Mouse (Mus musculus) hindbrain, embryonic 15.5 days (tissue): Measurements from ENCODE around the gene Vsig10l. TPM values are rescaled to one million over a fixed set of nuclear protein-coding genes. Genes with fewer than 3 reads are reported as not detected.

Source experiments
- ATAC-seq: fragments of 200-750 bp; cut with Nextera tagmentation; 2 replicates; pipeline ENCODE4 v1.8.0; 2017; ENCODE audit warnings: low read depth, moderate number of reproducible peaks, moderate TSS enrichment; ENCODE audit not compliant: low FRiP score
- H3K27ac ChIP-seq: fragments of 300-500 bp; sonication (generic); replicated peaks from 2 replicates; pipeline ENCODE4 v1.5.1; 2015; ENCODE audit warnings: mild to moderate bottlenecking, inconsistent platforms
- H3K27me3 ChIP-seq: fragments of 300-500 bp; sonication (generic); 2 replicates; pipeline ENCODE4 v1.6.1; 2015; ENCODE audit warnings: control low read depth, inconsistent platforms
- H3K36me3 ChIP-seq: fragments of 300-500 bp; sonication (generic); 2 replicates; pipeline ENCODE4 v1.6.1; 2015; ENCODE audit warnings: control low read depth, inconsistent platforms
- H3K4me1 ChIP-seq: fragments of 300-500 bp; sonication (generic); replicated peaks from 2 replicates; pipeline ENCODE4 v1.6.1; 2015; ENCODE audit warnings: control low read depth, inconsistent platforms
- H3K4me2 ChIP-seq: fragments of 300-500 bp; sonication (generic); 2 replicates; pipeline ENCODE4 v1.6.1; 2015; ENCODE audit warnings: moderate library complexity, mild to moderate bottlenecking, inconsistent platforms
- H3K4me3 ChIP-seq: fragments of 300-500 bp; sonication (generic); 2 replicates; pipeline ENCODE4 v1.5.1; 2015; ENCODE audit warnings: mild to moderate bottlenecking, inconsistent platforms
- H3K9ac ChIP-seq: fragments of 300-500 bp; sonication (generic); 2 replicates; pipeline ENCODE4 v1.6.1; 2015; ENCODE audit warnings: inconsistent platforms
- H3K9me3 ChIP-seq: fragments of 300-500 bp; sonication (generic); 2 replicates; pipeline ENCODE4 v1.6.1; 2016; ENCODE audit warnings: control low read depth, inconsistent platforms
- WGBS: fragments of 180-500 bp; shearing (Covaris S2); methylation state at CpG from one replicate; pipeline ENCODE4 v1.1.7; 2015; 5-methylcytosine and 5-hydroxymethylcytosine counted together
- polyA plus RNA-seq: library from polyadenylated mRNA; unstranded; fragments of >200 nt; fragmentation: Nextera tagmentation; extraction: Ambion mirVana; gene quantifications from 2 replicates; pipeline ENCODE4 v1.2.1, GENCODE M21; 2015

Gene Vsig10l
- polyA plus RNA-seq, 1 experiment from 2014 or later = 21.0 TPM

GRCm38 (mm10) chr7:43442684-43443083 lies 20.3 kb upstream of the Vsig10l start:
- Histone ChIP-seq H3K36me3 (no peaks in the 10 kb centered on the region), H3K4me3 (peak overlapping the region; percentile 64), H3K9ac (peak overlapping the region; percentile 52), H3K9me3 (no peaks in the 10 kb centered on the region), H3K4me1 (peaks cover 21% of the 10 kb centered on the region), H3K4me2 (peak overlapping the region; percentile 81), H3K27ac (peak overlapping the region; percentile 82), H3K27me3 (no peaks in the 10 kb centered on the region)
- ATAC-seq = no peak
- WGBS = 7% methylated on average over 9 of the region's 9 CpGs

- Histone ChIP-seq H3K4me3 (peak overlapping the region; percentile 64), H3K9ac (peak overlapping the region; percentile 52), H3K36me3 (no peaks in the 10 kb centered on the region), H3K9me3 (no peaks in the 10 kb centered on the region), H3K4me2 (peak overlapping the region; percentile 81), H3K27me3 (no peaks in the 10 kb centered on the region), H3K27ac (peak overlapping the region; percentile 82), H3K4me1 (peaks cover 21% of the 10 kb centered on the region)
- peak; percentile 81 for ATAC-seq
- WGBS = under 1% methylated on average over 36 of the region's 36 CpGs
These were observed 19.6 kb upstream of the Vsig10l start for GRCm38 (mm10) chr7:43443126-43443916.

- WGBS = 0% methylated on average over 27 of the region's 27 CpGs
- peak; percentile 97 for ATAC-seq
- H3K9ac ChIP-seq = peak within 1 kb of the TSS; percentile 59
- H3K36me3 ChIP-seq = no peaks in the 10 kb centered on the region
- H3K4me1 ChIP-seq = peaks cover 21% of the 10 kb centered on the region
- H3K27me3 ChIP-seq = no peaks in the 10 kb centered on the region
- H3K9me3 ChIP-seq = no peaks in the 10 kb centered on the region
- H3K4me3 ChIP-seq = peak within 1 kb of the TSS; percentile 64
- peak within 1 kb of the TSS; percentile 82 for H3K27ac ChIP-seq
- peak within 1 kb of the TSS; percentile 81 for H3K4me2 ChIP-seq
These were observed 19.0 kb upstream of the Vsig10l start, which contains the start of the genes Etfb and Gm45233 for GRCm38 (mm10) chr7:43443917-43444293. Etfb (plus strand) TSS chr7:43444083. Gm45233 (plus strand) TSS chr7:43444128.

GRCm38 (mm10) chr7:43447801-43448200 lies 15.2 kb upstream of the Vsig10l start:
- Histone ChIP-seq H3K4me3 (no peak overlapping the region), H3K4me2 (no peak overlapping the region), H3K9me3 (no peaks in the 10 kb centered on the region), H3K27me3 (no peaks in the 10 kb centered on the region), H3K36me3 (0 out of 2 replicates have a peak, but pooled peaks cover 2% of the 10 kb centered on the region), H3K9ac (no peak overlapping the region), H3K27ac (no peak overlapping the region), H3K4me1 (peaks cover 13% of the 10 kb centered on the region)
- 88% methylated on average over 4 of the region's 4 CpGs for WGBS
- no peak for ATAC-seq

GRCm38 (mm10) chr7:43448246-43448645 lies 14.7 kb upstream of the Vsig10l start:
- no peaks in the 10 kb centered on the region for H3K27me3 ChIP-seq
- peaks cover 6% of the 10 kb centered on the region; the same call in 1 of the 2 replicates for H3K36me3 ChIP-seq
- no peak overlapping the region for H3K9ac ChIP-seq
- H3K4me3 ChIP-seq = no peak overlapping the region
- H3K9me3 ChIP-seq = no peaks in the 10 kb centered on the region
- no peak overlapping the region for H3K4me2 ChIP-seq
- no peak overlapping the region for H3K27ac ChIP-seq
- H3K4me1 ChIP-seq = peaks cover 10% of the 10 kb centered on the region
- WGBS = 87% methylated on average over 2 of the region's 3 CpGs
- no peak for ATAC-seq

- WGBS = 99% methylated on average over 2 of the region's 2 CpGs
- Histone ChIP-seq H3K9ac (no peak overlapping the region), H3K9me3 (no peaks in the 10 kb centered on the region), H3K4me2 (no peak overlapping the region), H3K27ac (no peak overlapping the region), H3K4me1 (peaks cover 3% of the 10 kb centered on the region), H3K4me3 (no peak overlapping the region), H3K36me3 (peaks cover 14% of the 10 kb centered on the region; the same call in 1 of the 2 replicates), H3K27me3 (no peaks in the 10 kb centered on the region)
- no peak for ATAC-seq
These were observed 13.1 kb upstream of the Vsig10l start for GRCm38 (mm10) chr7:43449811-43450210.

- Histone ChIP-seq H3K4me1 (no peaks in the 10 kb centered on the region), H3K27ac (no peak overlapping the region), H3K36me3 (peaks cover 20% of the 10 kb centered on the region; the same call in 1 of the 2 replicates), H3K4me2 (no peak overlapping the region), H3K4me3 (no peak overlapping the region), H3K27me3 (no peaks in the 10 kb centered on the region), H3K9ac (no peak overlapping the region), H3K9me3 (no peaks in the 10 kb centered on the region)
- ATAC-seq = no peak
- WGBS = 94% methylated on average over 11 of the region's 11 CpGs
These were observed 11.2 kb upstream of the Vsig10l start for GRCm38 (mm10) chr7:43451726-43452125.

- no peaks in the 10 kb centered on the region for H3K9me3 ChIP-seq
These were observed 10.3 kb upstream of the Vsig10l start for GRCm38 (mm10) chr7:43452609-43453008.

GRCm38 (mm10) chr7:43453599-43454355 lies 9.2 kb upstream of the Vsig10l start:
- Histone ChIP-seq H3K27ac (no peak overlapping the region), H3K27me3 (no peaks in the 10 kb centered on the region), H3K9ac (no peak overlapping the region), H3K36me3 (peaks cover 22% of the 10 kb centered on the region; the same call in 1 of the 2 replicates), H3K4me1 (no peaks in the 10 kb centered on the region), H3K4me2 (no peak overlapping the region), H3K9me3 (no peaks in the 10 kb centered on the region), H3K4me3 (no peak overlapping the region)
- no peak for ATAC-seq
- 90% methylated on average over 14 of the region's 14 CpGs for WGBS

More at GRCm38 (mm10) chr7:43452609-43453008, 10.3 kb upstream of the Vsig10l start:
- no peak overlapping the region for H3K4me3 ChIP-seq
- no peak overlapping the region for H3K27ac ChIP-seq
- 50% methylated on average over 4 of the region's 4 CpGs for WGBS
- no peaks in the 10 kb centered on the region for H3K4me1 ChIP-seq
- ATAC-seq = no peak
- H3K4me2 ChIP-seq = no peak overlapping the region
- H3K36me3 ChIP-seq = peaks cover 22% of the 10 kb centered on the region; the same call in 1 of the 2 replicates
- no peaks in the 10 kb centered on the region for H3K27me3 ChIP-seq
- no peak overlapping the region for H3K9ac ChIP-seq

- no peak for ATAC-seq
- 94% methylated on average over 6 of the region's 6 CpGs for WGBS
These were observed 8.6 kb upstream of the Vsig10l start for GRCm38 (mm10) chr7:43454371-43454770.

GRCm38 (mm10) chr7:43463976-43464375 lies 1.0 kb downstream of the Vsig10l start:
- H3K27ac ChIP-seq = no peak overlapping the region
- ATAC-seq = no peak
- H3K27me3 ChIP-seq = 0 out of 2 replicates have a peak, but pooled peaks cover 7% of the 10 kb centered on the region
- peak overlapping the region; percentile 89; the same call in 1 of the 2 replicates for H3K4me2 ChIP-seq
- peaks cover 10% of the 10 kb centered on the region for H3K4me1 ChIP-seq
- WGBS = 86% methylated on average over 7 of the region's 7 CpGs
- no peaks in the 10 kb centered on the region for H3K36me3 ChIP-seq
- H3K4me3 ChIP-seq = no peak overlapping the region
- H3K9me3 ChIP-seq = no peaks in the 10 kb centered on the region
- no peak overlapping the region for H3K9ac ChIP-seq

More at GRCm38 (mm10) chr7:43454371-43454770, 8.6 kb upstream of the Vsig10l start:
- Histone ChIP-seq H3K9me3 (no peaks in the 10 kb centered on the region), H3K27me3 (no peaks in the 10 kb centered on the region), H3K36me3 (peaks cover 22% of the 10 kb centered on the region; the same call in 1 of the 2 replicates), H3K4me1 (no peaks in the 10 kb centered on the region), H3K27ac (no peak overlapping the region), H3K9ac (no peak overlapping the region), H3K4me3 (no peak overlapping the region), H3K4me2 (no peak overlapping the region)
